Mouse (Mus musculus) stomach, postnatal 0 days (tissue): ENCODE data around the gene Slit3. TPM values are rescaled to one million over a fixed set of nuclear protein-coding genes. Genes with fewer than 3 reads are reported as not detected.

Experiments
- ATAC-seq: fragments of 200-750 bp; cut with Nextera tagmentation; 2 replicates; pipeline ENCODE4 v1.8.0; 2017; ENCODE audit not compliant: low FRiP score, low TSS enrichment
- DNase-seq: peaks from one replicate; pipeline ENCODE4 v3.0.0-alpha.2; 2016; ENCODE audit warnings: low spot score
- H3K27ac ChIP-seq: fragments of 300-500 bp; sonication (generic); replicated peaks from 2 replicates; pipeline ENCODE4 v1.5.1; 2014; ENCODE audit warnings: mild to moderate bottlenecking, control low read depth
- H3K27me3 ChIP-seq: fragments of 300-500 bp; sonication (generic); 2 replicates; pipeline ENCODE4 v1.6.1; 2014; ENCODE audit warnings: low read length; ENCODE audit not compliant: control insufficient read depth, insufficient read depth
- H3K36me3 ChIP-seq: fragments of 300-500 bp; sonication (generic); 2 replicates; pipeline ENCODE4 v1.6.1; 2014; ENCODE audit warnings: low read length, mixed read lengths; ENCODE audit not compliant: control insufficient read depth, insufficient read depth
- H3K4me1 ChIP-seq: fragments of 300-500 bp; sonication (generic); replicated peaks from 2 replicates; pipeline ENCODE4 v1.6.1; 2014; ENCODE audit warnings: antibody characterized with exemption; ENCODE audit not compliant: control insufficient read depth, insufficient read depth
- H3K4me2 ChIP-seq: fragments of 300-500 bp; sonication (generic); replicated peaks from 2 replicates; pipeline ENCODE4 v1.6.1; 2014; ENCODE audit warnings: low read depth, mild to moderate bottlenecking, control low read depth, moderate library complexity
- H3K4me3 ChIP-seq: fragments of 300-500 bp; sonication (generic); 2 replicates; pipeline ENCODE4 v1.5.1; 2014; ENCODE audit warnings: low read depth, low read length, control low read depth
- H3K9ac ChIP-seq: fragments of 300-500 bp; sonication (generic); 2 replicates; pipeline ENCODE4 v1.6.1; 2014; ENCODE audit warnings: mild to moderate bottlenecking, low read length, control low read depth, mixed read lengths
- H3K9me3 ChIP-seq: fragments of 300-500 bp; sonication (generic); 2 replicates; pipeline ENCODE4 v1.6.1; 2016; ENCODE audit warnings: low read length; ENCODE audit not compliant: control insufficient read depth
- CTCF ChIP-seq: IDR thresholded peaks from 2 replicates; pipeline ENCODE4 v1.5.1; 2016; ENCODE audit warnings: antibody characterized with exemption, low read depth, mild to moderate bottlenecking, moderate library complexity
- EP300 ChIP-seq: optimal IDR thresholded peaks from 2 replicates; pipeline ENCODE3; 2016; ENCODE audit warnings: antibody characterized with exemption
- WGBS: fragments of 180-500 bp; shearing (Covaris S2); extraction: QIAGEN DNeasy Blood & Tissue Kit; methylation state at CpG from one replicate; pipeline ENCODE4 v1.1.7; 2014; 5-methylcytosine and 5-hydroxymethylcytosine counted together
- polyA plus RNA-seq: library from polyadenylated mRNA; unstranded; fragments of >200 nt; fragmentation: Nextera tagmentation; extraction: Ambion mirVana; gene quantifications from 2 replicates; pipeline ENCODE4 v1.2.1, GENCODE M21; 2015

The Slit3 gene
- polyA plus RNA-seq, 1 experiment from 2014 or later, result 8.1 TPM

- peaks cover 3% of the 10 kb centered on the region; the same call in 1 of the 2 replicates for H3K4me1 ChIP-seq
- H3K9ac ChIP-seq, result no peak overlapping the region
- H3K4me2 ChIP-seq, result no peak overlapping the region
- no peak overlapping the region for H3K27ac ChIP-seq
- H3K9me3 ChIP-seq, result no peaks in the 10 kb centered on the region
- no peaks in the 10 kb centered on the region for H3K27me3 ChIP-seq
- ATAC-seq (no peak), DNase-seq (no peak)
- WGBS, result 75% methylated on average over 3 of the region's 3 CpGs
- H3K36me3 ChIP-seq, result no peaks in the 10 kb centered on the region
- no peak overlapping the region for H3K4me3 ChIP-seq
- TF ChIP-seq CTCF (no peak), EP300 (no peak)
Measured at GRCm38 (mm10) chr11:35274036-35274435, 153.0 kb downstream of the Slit3 start.

DNA sequence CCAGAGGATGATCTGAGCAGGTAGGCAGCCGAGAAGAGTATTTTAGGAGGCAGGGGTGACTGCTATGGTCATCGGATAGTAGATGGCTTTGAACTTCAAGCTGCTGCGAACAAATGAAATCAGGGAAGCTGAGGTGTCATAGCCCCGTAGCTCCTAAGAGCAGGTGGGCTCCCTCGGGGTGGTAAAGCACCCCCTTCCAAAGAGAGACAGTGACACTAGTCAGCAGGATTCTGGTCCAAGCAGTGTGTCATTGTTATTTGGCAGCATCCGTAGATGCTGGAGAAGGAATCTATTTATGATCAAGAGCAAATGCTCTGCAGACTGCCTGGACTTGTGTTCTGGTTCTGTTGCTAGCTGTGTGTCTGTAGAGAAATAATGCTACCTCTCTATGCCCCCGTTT is 154.3 kb downstream of the Slit3 start:
- no peaks in the 10 kb centered on the region for H3K27me3 ChIP-seq
- WGBS, result 87% methylated on average over 7 of the region's 7 CpGs

DNA sequence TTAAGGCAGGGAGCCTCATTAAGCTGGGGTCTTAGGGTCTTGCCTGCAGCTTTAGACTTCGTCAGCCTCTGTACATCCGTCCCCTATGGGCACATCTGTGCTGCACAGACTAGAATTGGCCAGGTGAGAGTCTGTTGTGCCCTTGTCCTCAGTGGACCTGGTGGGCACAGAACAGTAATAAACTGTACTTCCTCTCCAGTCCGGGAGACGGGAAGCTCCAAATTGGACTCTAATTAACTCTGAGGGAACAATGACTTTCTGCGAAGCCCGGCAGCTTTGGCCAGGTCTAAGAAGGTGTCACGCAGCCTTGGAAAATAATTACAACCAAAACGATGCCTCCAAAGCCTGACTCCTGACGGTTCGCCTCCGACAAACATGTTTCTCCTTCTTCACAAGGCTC is 155.0 kb downstream of the Slit3 start:
- Histone ChIP-seq H3K9ac (no peak overlapping the region), H3K4me1 (peaks cover 3% of the 10 kb centered on the region; the same call in 1 of the 2 replicates), H3K27ac (no peak overlapping the region), H3K9me3 (no peaks in the 10 kb centered on the region), H3K27me3 (no peaks in the 10 kb centered on the region), H3K4me3 (no peak overlapping the region), H3K4me2 (no peak overlapping the region), H3K36me3 (no peaks in the 10 kb centered on the region)
- DNase-seq (no peak), ATAC-seq (no peak)
- WGBS, result 89% methylated on average over 11 of the region's 11 CpGs
- no peak for TF ChIP-seq CTCF
- no peak for TF ChIP-seq EP300

More for the DNA sequence above, 154.3 kb downstream of the Slit3 start:
- no peak overlapping the region for H3K4me2 ChIP-seq
- H3K27ac ChIP-seq, result no peak overlapping the region
- TF ChIP-seq CTCF, result no peak
- no peak for TF ChIP-seq EP300
- DNase-seq, result no peak
- ATAC-seq, result no peak
- H3K36me3 ChIP-seq, result no peaks in the 10 kb centered on the region
- peaks cover 3% of the 10 kb centered on the region; the same call in 1 of the 2 replicates for H3K4me1 ChIP-seq
- no peaks in the 10 kb centered on the region for H3K9me3 ChIP-seq
- H3K9ac ChIP-seq, result no peak overlapping the region
- H3K4me3 ChIP-seq, result no peak overlapping the region

GRCm38 (mm10) chr11:35278128-35278769 is 157.2 kb downstream of the Slit3 start:
- H3K36me3 ChIP-seq, result no peaks in the 10 kb centered on the region
- no peak overlapping the region for H3K4me2 ChIP-seq
- H3K27me3 ChIP-seq, result no peaks in the 10 kb centered on the region
- no peak for TF ChIP-seq CTCF
- no peak for TF ChIP-seq EP300
- no peak overlapping the region for H3K4me3 ChIP-seq
- DNase-seq (peak; percentile 23), ATAC-seq (no peak)
- no peaks in the 10 kb centered on the region for H3K9me3 ChIP-seq
- peaks cover 3% of the 10 kb centered on the region; the same call in 1 of the 2 replicates for H3K4me1 ChIP-seq
- H3K27ac ChIP-seq, result no peak overlapping the region
- H3K9ac ChIP-seq, result no peak overlapping the region
- WGBS, result 52% methylated on average over 16 of the region's 16 CpGs

DNA sequence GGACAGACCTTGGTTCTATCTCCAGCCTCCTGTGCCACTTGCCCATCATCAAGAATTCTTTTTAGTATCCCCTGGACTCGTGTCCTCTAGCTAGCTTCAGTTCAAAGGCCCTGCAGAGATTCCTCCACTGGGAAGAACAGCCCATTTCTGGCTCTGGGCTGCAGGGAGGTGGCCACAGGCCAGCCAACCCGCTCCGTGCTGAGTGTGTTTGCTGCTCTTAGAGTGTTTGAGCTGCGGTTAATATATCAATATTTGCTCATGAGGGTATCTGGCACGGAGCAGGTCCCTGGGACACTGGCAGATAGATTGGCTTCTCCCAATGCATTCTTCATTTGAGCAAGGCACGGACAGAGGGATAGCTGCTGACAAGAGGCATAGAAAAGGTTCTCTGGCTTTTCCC is 159.8 kb downstream of the Slit3 start:
- Histone ChIP-seq H3K4me3 (no peak overlapping the region), H3K27me3 (no peaks in the 10 kb centered on the region), H3K27ac (no peak overlapping the region), H3K4me2 (no peak overlapping the region), H3K4me1 (0 out of 2 replicates have a peak, but pooled peaks cover 3% of the 10 kb centered on the region), H3K9me3 (no peaks in the 10 kb centered on the region), H3K9ac (no peak overlapping the region), H3K36me3 (no peaks in the 10 kb centered on the region)
- peak; percentile 76; the same call in 1 of the 2 replicates for ATAC-seq
- 35% methylated on average over 6 of the region's 6 CpGs for WGBS
- peak; percentile 52 for DNase-seq
- TF ChIP-seq EP300 (no peak), CTCF (no peak)

- DNase-seq, result no peak
- ATAC-seq, result no peak
- Histone ChIP-seq H3K36me3 (no peaks in the 10 kb centered on the region), H3K4me3 (no peak overlapping the region), H3K4me1 (0 out of 2 replicates have a peak, but pooled peaks cover 3% of the 10 kb centered on the region), H3K27ac (no peak overlapping the region), H3K27me3 (no peaks in the 10 kb centered on the region), H3K9me3 (no peaks in the 10 kb centered on the region), H3K9ac (no peak overlapping the region), H3K4me2 (no peak overlapping the region)
- no peak for TF ChIP-seq CTCF
- TF ChIP-seq EP300, result no peak
- 45% methylated on average over 5 of the region's 5 CpGs for WGBS
Measured at GRCm38 (mm10) chr11:35282001-35282632, 161.1 kb downstream of the Slit3 start.
